Mouse (Mus musculus): Measurements from ENCODE around the gene Ncbp1. TPM values are rescaled to one million over a fixed set of nuclear protein-coding genes. Genes with fewer than 3 reads are reported as not detected.

The Ncbp1 gene
- 51.0 TPM for polyA plus RNA-seq (2021)

DNA sequence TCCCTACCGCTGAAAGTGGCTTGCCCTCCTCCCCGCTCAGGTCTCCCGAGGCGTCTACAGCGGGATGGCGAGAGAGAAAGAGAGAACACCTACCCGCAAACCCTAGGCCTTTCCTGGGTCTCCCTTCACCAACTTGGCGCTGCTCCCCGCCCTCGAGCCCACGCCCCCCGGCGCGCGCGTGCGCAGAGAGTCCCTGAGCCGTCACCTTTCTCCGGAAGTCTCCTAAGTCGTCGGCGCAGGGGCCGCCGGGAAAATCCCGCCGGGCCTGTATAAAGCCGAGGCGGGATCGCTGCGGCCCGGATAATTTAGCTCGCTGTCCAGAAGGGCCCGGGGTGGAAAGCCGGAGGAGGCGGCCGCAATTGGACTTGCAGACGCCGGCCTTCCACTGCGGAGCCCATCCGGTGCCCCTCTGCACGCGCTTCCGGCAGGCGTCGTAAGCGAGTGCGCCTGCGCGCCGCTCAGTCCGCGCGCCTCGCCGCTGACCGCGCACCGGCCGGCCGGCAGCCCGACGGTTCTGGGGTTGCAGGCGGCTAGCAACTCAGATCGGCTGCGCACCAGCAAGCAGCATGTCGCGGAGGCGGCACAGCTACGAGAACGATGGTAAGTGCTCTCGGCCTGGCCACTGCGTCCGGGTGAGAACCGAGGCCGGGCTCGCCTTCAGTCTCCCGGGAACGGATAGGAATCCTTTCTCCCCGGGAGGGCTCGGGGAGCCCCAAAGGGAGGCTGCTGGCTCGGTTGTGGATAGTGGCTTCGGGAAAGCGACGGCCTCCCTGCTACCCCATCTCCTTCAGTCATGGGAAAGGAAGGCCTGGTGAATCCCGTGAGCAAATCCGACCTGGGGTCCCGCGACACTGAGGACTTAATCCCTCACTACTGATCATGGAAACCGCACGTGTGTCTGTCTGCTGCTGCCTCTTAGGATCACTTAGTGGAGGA, at the start of gene Ncbp1, which contains the start of gene Tstd2:
Gene Ncbp1, plus strand, starts transcription at position 327 of the 936 bp plus-strand sequence.
Gene Tstd2, minus strand, starts transcription at position 408 of the 936 bp plus-strand sequence.
- peak; percentile 27 for DNase-seq (ENCODE audit: low read depth, low spot score)
- TF ChIP-seq CTCF (IDR thresholded peaks at IDR 0.05): no peak
- H3K27me3 ChIP-seq: no peaks in the 10 kb centered on the region
- in situ Hi-C loops (cut with MboI; ENCODE audit: low pct_unique_long_range_greater_than_20kb): no loop called here
- ATAC-seq: peak; percentile 88
- CTCF ChIA-PET: interaction anchor here (1.2 kb wide), 1 partner anchor 9 kb away, joined by 3 read pairs; no protein-coding TSS in a partner anchor
- POLR2A ChIA-PET: interaction anchor here (2.4 kb wide), 1 partner anchor 10 kb away, joined by 11 read pairs; no protein-coding TSS in a partner anchor

DNA sequence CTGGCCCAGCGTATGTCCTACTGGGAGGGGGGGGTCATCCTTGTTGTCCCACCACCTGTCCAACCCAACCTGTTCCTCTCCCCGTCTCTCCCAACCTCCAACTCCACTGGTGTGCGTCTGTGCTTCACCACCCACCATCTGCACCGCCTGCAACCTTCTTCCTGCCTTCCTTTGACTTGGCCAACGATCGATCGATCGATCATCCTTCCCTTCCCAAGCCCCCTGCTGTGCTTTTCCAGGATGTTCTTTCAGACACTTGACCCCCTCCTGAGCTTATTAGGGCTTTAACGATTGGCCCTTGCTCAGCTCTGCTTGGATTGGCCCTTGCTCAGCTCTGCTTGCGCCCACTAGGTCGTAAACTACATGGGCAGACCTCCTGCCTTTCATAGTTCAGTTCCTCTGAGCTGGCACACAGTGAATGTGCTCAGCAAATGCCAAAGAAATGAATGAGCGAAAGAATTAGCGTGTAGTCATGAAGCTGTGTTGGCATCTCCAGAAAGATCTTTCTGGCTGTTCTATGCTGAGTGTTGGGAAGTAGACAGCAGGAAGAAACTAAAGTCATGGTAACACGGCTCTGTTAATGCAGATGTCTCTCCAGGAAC, 48.8 kb upstream of the Ncbp1 start:
- CTCF ChIA-PET: no interaction called here
- in situ Hi-C loops (cut with MboI; ENCODE audit: low pct_unique_long_range_greater_than_20kb): no loop called here

GRCm38 (mm10) chr4:46092429-46093076, 45.9 kb upstream of the Ncbp1 start:
- POLR2A ChIA-PET: no interaction called here
- in situ Hi-C loops (cut with MboI; ENCODE audit: low pct_unique_long_range_greater_than_20kb): no loop called here
- DNase-seq (ENCODE audit: low read depth, low spot score) (peak; percentile 51), ATAC-seq (peak; percentile 61)
- TF ChIP-seq CTCF (IDR thresholded peaks at IDR 0.05): no peak
- no peaks in the 10 kb centered on the region for H3K27me3 ChIP-seq
- CTCF ChIA-PET: no interaction called here

More for the DNA sequence above, 48.8 kb upstream of the Ncbp1 start:
- H3K27me3 ChIP-seq: no peaks in the 10 kb centered on the region
- ATAC-seq (no peak), DNase-seq (ENCODE audit: low read depth, low spot score) (no peak)
- POLR2A ChIA-PET: no interaction called here
- no peak for TF ChIP-seq CTCF (IDR thresholded peaks at IDR 0.05)

DNA sequence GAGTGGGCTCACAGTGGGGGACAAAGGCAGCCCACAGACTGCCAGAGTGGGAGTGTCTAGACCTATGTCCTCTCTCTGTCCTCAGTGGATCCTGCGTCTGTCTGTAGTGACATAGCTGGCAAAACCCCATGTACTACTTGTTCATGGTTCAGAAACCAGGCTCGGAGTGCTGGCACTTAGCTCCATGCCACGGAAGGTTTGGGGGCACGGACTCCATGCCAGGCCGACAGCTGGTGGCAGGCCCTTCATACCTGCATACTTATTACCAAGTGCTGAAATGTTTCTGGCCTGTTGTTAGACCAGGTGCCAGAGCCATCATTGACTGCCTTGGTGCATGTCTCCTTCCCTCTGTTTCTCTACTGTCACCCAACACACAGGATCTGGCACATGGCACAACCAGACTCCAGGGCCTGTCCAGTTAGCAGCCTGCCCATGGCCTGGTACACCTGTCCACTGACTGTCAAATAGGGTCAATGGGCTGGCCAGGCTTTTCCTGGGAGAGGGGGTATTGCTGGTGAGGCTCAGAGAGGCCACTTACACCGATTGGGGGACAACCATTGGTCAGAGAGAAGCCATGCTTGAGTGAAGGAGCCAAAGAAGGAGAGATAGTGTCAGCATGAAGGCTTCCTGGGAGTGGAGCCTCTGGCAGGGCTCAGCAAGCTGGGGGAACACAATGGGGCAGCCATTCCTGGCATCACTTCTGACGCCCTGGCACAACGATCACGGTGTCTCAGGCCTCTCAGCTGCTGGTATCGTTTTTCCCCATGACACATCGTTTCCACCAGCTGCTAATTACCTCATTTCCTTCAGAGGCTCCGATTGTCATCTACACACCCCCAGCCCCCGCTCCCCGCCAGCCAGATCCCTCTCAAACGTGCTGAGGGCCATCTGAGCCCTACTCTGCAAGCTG, 43.2 kb upstream of the Ncbp1 start:
- DNase-seq (ENCODE audit: low read depth, low spot score): no peak
- no peak for ATAC-seq
- in situ Hi-C loops (cut with MboI; ENCODE audit: low pct_unique_long_range_greater_than_20kb): no loop called here
- CTCF ChIA-PET: no interaction called here
- POLR2A ChIA-PET: no interaction called here
- no peak for TF ChIP-seq CTCF (IDR thresholded peaks at IDR 0.05)
- H3K27me3 ChIP-seq: no peaks in the 10 kb centered on the region

- no peaks in the 10 kb centered on the region for H3K27me3 ChIP-seq
- ATAC-seq (no peak), DNase-seq (ENCODE audit: low read depth, low spot score) (no peak)
- POLR2A ChIA-PET: no interaction called here
- CTCF ChIA-PET: no interaction called here
- TF ChIP-seq CTCF (IDR thresholded peaks at IDR 0.05): no peak
- in situ Hi-C loops (cut with MboI; ENCODE audit: low pct_unique_long_range_greater_than_20kb): no loop called here
Measured at GRCm38 (mm10) chr4:46095826-46096159, 42.6 kb upstream of the Ncbp1 start.

DNA sequence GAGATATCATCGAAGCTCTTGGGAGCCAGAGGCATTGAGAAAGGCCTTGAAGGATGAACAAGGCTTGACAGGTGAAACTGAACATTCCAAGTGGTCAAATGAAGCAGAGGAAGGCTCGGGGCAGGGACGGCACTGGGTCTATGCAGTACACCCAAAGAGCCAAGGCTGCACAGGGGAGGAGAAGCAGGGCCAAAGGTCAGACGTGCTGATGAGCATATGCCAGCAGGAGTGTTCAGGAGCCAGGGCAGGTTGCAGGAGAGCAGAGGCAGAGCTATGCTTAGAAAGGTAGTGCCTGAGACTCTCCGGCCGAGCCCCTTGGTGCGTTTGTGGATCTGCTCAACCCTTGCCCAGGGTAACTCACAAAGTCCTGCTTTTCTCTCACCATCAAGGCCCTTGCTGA, 41.9 kb upstream of the Ncbp1 start:
- ATAC-seq: no peak

DNA sequence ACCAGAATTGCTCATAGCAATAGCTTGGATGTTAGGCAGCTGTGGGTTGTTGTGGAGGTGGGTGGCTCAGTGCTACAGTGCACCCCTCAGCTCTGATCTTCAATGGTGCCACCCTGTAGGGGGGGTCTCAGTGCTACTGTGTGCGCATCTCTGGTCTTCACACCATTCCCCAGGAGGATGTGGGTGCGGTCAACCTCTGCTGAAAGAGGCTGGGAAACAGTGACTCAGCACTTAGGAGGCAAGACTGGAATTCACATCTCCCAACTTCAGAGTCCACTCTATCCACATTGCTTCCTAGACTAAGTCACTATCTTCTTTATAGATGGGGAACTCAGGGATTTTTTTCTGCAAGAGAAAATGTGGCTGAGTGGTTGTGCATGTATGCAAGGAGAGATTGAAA, 40.8 kb upstream of the Ncbp1 start:
- DNase-seq (ENCODE audit: low read depth, low spot score): no peak
- POLR2A ChIA-PET: no interaction called here
- CTCF ChIA-PET: no interaction called here
- H3K27me3 ChIP-seq: no peaks in the 10 kb centered on the region
- ATAC-seq: no peak
- no peak for TF ChIP-seq CTCF (IDR thresholded peaks at IDR 0.05)
- in situ Hi-C loops (cut with MboI; ENCODE audit: low pct_unique_long_range_greater_than_20kb): no loop called here

More for the DNA sequence above, 41.9 kb upstream of the Ncbp1 start:
- no peaks in the 10 kb centered on the region for H3K27me3 ChIP-seq
- POLR2A ChIA-PET: no interaction called here
- no peak for DNase-seq (ENCODE audit: low read depth, low spot score)
- CTCF ChIA-PET: no interaction called here
- in situ Hi-C loops (cut with MboI; ENCODE audit: low pct_unique_long_range_greater_than_20kb): no loop called here
- no peak for TF ChIP-seq CTCF (IDR thresholded peaks at IDR 0.05)

- no peak for ATAC-seq
- no peak for TF ChIP-seq CTCF (IDR thresholded peaks at IDR 0.05)
Measured at GRCm38 (mm10) chr4:46099132-46099531, 39.3 kb upstream of the Ncbp1 start.

DNA sequence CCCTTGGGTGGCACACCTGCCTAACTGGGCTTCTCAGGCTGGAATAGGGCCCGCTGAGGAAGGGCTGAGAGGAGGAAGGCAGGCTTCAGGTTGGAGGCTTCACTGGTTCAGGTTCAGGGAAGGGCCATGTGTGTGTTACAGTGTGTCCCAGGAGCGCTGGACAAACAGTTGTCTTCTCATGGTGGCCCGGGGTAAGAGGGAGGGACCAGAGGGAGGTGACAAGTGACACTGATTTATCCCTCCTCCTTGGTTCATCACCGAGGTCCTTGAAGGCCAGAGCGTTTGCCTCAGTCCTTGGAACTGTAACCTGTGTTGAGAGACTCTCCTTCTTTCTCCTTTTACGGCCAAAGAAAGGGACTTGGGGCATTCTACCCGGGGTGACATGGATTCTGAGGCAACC, 37.9 kb upstream of the Ncbp1 start:
- DNase-seq (ENCODE audit: low read depth, low spot score): no peak
- in situ Hi-C loops (cut with MboI; ENCODE audit: low pct_unique_long_range_greater_than_20kb): no loop called here
- ATAC-seq: no peak

More at GRCm38 (mm10) chr4:46099132-46099531, 39.3 kb upstream of the Ncbp1 start:
- DNase-seq (ENCODE audit: low read depth, low spot score): no peak
- in situ Hi-C loops (cut with MboI; ENCODE audit: low pct_unique_long_range_greater_than_20kb): no loop called here
- ChIA-PET POLR2A (interaction anchor here (1.2 kb wide), 1 partner anchor 134 kb away, joined by 3 read pairs; the partner anchor contains the start of gene Tdrd7), CTCF (no interaction called here)
- no peaks in the 10 kb centered on the region for H3K27me3 ChIP-seq

DNA sequence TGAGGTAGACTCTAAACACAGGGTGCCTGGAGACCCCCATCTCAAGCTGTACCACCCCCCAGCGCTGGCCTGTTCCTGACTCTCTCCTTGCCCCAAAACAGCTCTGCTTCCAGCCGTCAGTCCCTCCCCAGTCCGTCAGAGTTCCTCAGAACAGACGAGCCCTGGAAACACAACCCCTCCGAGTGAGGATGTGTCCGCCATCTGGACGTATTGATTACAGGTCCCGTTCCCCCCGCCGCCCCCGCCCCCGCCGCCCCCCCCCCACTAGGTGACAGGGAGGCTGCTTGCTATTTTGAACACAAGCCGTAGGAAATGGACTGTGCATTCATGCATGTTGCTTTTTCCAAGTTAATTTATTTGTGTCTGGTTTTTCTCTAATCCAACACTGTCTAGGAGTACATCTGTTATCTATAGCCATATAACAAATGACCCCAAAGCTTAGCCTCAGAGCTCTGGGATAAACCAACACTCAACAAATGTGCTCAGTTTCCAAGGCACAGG, 37.2 kb upstream of the Ncbp1 start:
- ChIA-PET CTCF (no interaction called here), POLR2A (no interaction called here)
- no peak for TF ChIP-seq CTCF (IDR thresholded peaks at IDR 0.05)
- DNase-seq (ENCODE audit: low read depth, low spot score) (no peak), ATAC-seq (no peak)
- in situ Hi-C loops (cut with MboI; ENCODE audit: low pct_unique_long_range_greater_than_20kb): no loop called here
- no peaks in the 10 kb centered on the region for H3K27me3 ChIP-seq

More for the DNA sequence above, 37.9 kb upstream of the Ncbp1 start:
- H3K27me3 ChIP-seq: no peaks in the 10 kb centered on the region
- POLR2A ChIA-PET: no interaction called here
- no peak for TF ChIP-seq CTCF (IDR thresholded peaks at IDR 0.05)
- CTCF ChIA-PET: no interaction called here

Measured in Patski (cell line).